Mouse (Mus musculus) heart, adult 2 months (tissue): ENCODE data around the gene Fbll1.

ENCODE experiments used
- EP300 ChIP-seq: fragments of 200-500 bp; IDR thresholded peaks from 2 replicates; pipeline ENCODE4 v1.6.1; 2011; ENCODE audit warnings: low read depth, low read length, control low read depth; ENCODE audit not compliant: insufficient read depth
- POLR2A ChIP-seq: fragments of 200-500 bp; IDR thresholded peaks from 2 replicates; pipeline ENCODE4 v1.6.1; 2011; ENCODE audit warnings: mild to moderate bottlenecking, low read depth, low read length, control low read depth; ENCODE audit not compliant: insufficient read depth

DNA sequence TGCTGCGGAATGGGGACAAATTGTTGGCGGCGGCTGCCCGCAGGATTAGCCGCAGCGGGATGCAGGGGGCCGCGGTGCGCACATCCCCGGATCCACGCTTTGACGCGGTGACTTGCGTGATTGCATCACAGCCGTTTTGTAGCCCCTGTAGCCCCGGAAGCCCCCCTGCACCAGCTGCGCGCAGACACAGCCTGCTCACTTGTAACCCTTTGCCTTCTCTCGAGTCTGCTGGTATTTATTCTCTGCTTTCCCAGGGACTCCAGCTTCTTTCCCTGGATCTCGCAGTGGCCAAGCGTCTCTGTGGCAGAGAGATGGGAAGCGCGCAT, 226 bp downstream of the Fbll1 start:
- TF ChIP-seq POLR2A (no peak), EP300 (no peak)
